Mouse (Mus musculus) inflammation-experienced regulatory T-cells, adult 16 weeks (primary cell): ENCODE data around the gene Dnajc2. TPM values are rescaled to one million over a fixed set of nuclear protein-coding genes. Genes with fewer than 3 reads are reported as not detected.

ENCODE experiments used
- polyA plus RNA-seq: library from polyadenylated mRNA; unstranded; fragments of 100-300 nt; shearing (Covaris generic); gene quantifications from one replicate; pipeline ENCODE4 v1.2.1, GENCODE M21; 2017

Dnajc2 gene
- 50.5 TPM for polyA plus RNA-seq

DNA sequence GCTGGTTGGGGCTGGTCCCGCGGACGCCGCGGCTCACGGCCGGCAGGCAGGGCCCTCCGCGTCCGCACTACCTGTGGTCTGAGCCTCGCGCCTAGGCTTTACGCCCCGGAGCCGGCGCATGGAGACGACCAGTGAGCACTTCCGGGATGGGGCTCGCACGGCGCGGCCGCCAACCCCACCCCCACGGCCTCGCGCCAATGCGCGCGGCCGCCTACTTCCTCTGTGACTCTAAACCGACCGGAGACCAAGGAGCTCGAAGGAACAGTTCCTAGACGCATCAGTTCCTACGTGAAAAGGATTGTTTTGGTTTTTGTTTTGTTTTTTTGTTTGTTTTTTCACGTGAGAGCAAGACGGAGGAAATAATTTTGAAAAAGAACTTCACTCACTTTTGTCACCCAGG, at the start of gene Dnajc2, which contains the start of gene Psmc2:
Dnajc2 (minus strand) TSS at position 199 of the 400 bp plus-strand sequence.
Psmc2 (plus strand) TSS at position 231 of the 400 bp plus-strand sequence.

GRCm38 (mm10) chr5:21736956-21737585, 48.0 kb downstream of the Dnajc2 start, which contains the start of gene Pmpcb:
Gene Pmpcb, plus strand, starts transcription at chr5:21737141.

Other genes with a start within 250 kb of the Dnajc2 start
- not detected for gene Lrrc17, start 241.7 kb downstream of the Dnajc2 start, polyA plus RNA-seq
- gene Fbxl13, start 139.6 kb downstream of the Dnajc2 start, polyA plus RNA-seq, result not detected
- 33.2 TPM for gene Armc10, start 139.4 kb downstream of the Dnajc2 start, polyA plus RNA-seq
- gene Napepld, start 83.9 kb downstream of the Dnajc2 start, polyA plus RNA-seq, result 3.0 TPM
- 60.6 TPM for gene Pmpcb, start 48.1 kb downstream of the Dnajc2 start, polyA plus RNA-seq
- gene Psmc2, start within 50 bp of the Dnajc2 start, polyA plus RNA-seq, result 158 TPM
- gene Slc26a5, start 80.4 kb upstream of the Dnajc2 start, polyA plus RNA-seq, result not detected